16 mouse cellular contexts compared by ENCODE assay signal in genomic region chrX:158744738-158745137, GRCm38 (mm10).
DNase-seq lines count a peak whose midpoint lies in the region; ATAC-seq and TF ChIP-seq lines count a peak whose summit lies in the region.
"Had no signal": no experiment of that assay in that cellular context is flagged by ENCODE, and none has a peak within 500 bp of the region (broad histone marks: within the 10 kb centered on the region; RNA-seq: fewer than 3 reads in every experiment).

No protein-coding gene starts in this region.

- H3K9ac ChIP-seq in forebrain, embryonic 14.5 days (ENCODE audit: low read length), result no peak overlapping the region
- H3K9ac ChIP-seq in stomach, postnatal 0 days (ENCODE audit: low read length), result no peak overlapping the region
- H3K9ac ChIP-seq: embryonic facial prominence, embryonic 15.5 days; heart, embryonic 15.5 days; liver, embryonic 15.5 days; stomach, embryonic 15.5 days had no signal

- TF ChIP-seq CTCF in left cerebral cortex, adult 2 months (IDR thresholded peaks at IDR 0.05), result no peak
- TF ChIP-seq CTCF in stomach, postnatal 0 days (IDR thresholded peaks at IDR 0.05; ENCODE audit: low read depth), result no peak

- no peak overlapping the region for H3K27ac ChIP-seq in forebrain, embryonic 14.5 days (ENCODE audit: low read depth, low read length)
- no peak overlapping the region for H3K27ac ChIP-seq in forebrain, embryonic 10.5 days
- H3K27ac ChIP-seq in left cerebral cortex, adult 2 months, result no peak overlapping the region
- no peak overlapping the region for H3K27ac ChIP-seq in stomach, postnatal 0 days (replicated peaks)
- H3K27ac ChIP-seq: embryonic facial prominence, embryonic 15.5 days; heart, embryonic 15.5 days; liver, embryonic 15.5 days; stomach, embryonic 15.5 days had no signal

- H3K4me1 ChIP-seq in forebrain, embryonic 14.5 days (ENCODE audit: control insufficient read depth, insufficient read depth, low read length), result no peaks in the 10 kb centered on the region
- no peaks in the 10 kb centered on the region for H3K4me1 ChIP-seq in forebrain, embryonic 10.5 days
- H3K4me1 ChIP-seq in stomach, postnatal 0 days (replicated peaks; ENCODE audit: control insufficient read depth, insufficient read depth), result no peaks in the 10 kb centered on the region
- H3K4me1 ChIP-seq: embryonic facial prominence, embryonic 15.5 days; heart, embryonic 15.5 days; liver, embryonic 15.5 days; stomach, embryonic 15.5 days had no signal

- DNase-seq in forebrain, embryonic 14.5 days (ENCODE audit: low spot score), result peak; percentile 62
- no peak for DNase-seq in forebrain, embryonic 10.5 days (ENCODE audit: extremely low spot score, low spot score)
- peak; percentile 23 for DNase-seq in left cerebral cortex, adult 11 months (ENCODE audit: low spot score)
- DNase-seq in left cerebral cortex, adult 2 months (ENCODE audit: extremely low spot score in 1 of 2, low spot score in 2 of 2), result no peak
- DNase-seq in brain, embryonic 18.5 days (ENCODE audit: low read depth, low spot score), result peak; percentile 22
- peak; percentile 48 to 74 for DNase-seq in right cerebral cortex, postnatal 10 days (ENCODE audit: low spot score in 2 of 2)
- no peak for DNase-seq in spleen, adult 18-20 months
- DNase-seq in stomach, postnatal 0 days (ENCODE audit: low spot score), result no peak
- DNase-seq: adrenal gland, adult 8-10 months; kidney, adult 9 months; lung, postnatal 4 days; thymus, postnatal 4 days had no signal

- H3K4me2 ChIP-seq in forebrain, embryonic 14.5 days (ENCODE audit: low read length), result no peak overlapping the region
- H3K4me2 ChIP-seq in stomach, postnatal 0 days (replicated peaks; ENCODE audit: low read depth), result no peak overlapping the region
- H3K4me2 ChIP-seq: embryonic facial prominence, embryonic 15.5 days; heart, embryonic 15.5 days; liver, embryonic 15.5 days; stomach, embryonic 15.5 days had no signal

- WGBS in forebrain, embryonic 14.5 days, result 75% methylated on average over 3 of the region's 3 CpGs
- WGBS in forebrain, embryonic 10.5 days, result 86% methylated on average over 3 of the region's 3 CpGs
- WGBS in stomach, postnatal 0 days, result 64% methylated on average over 3 of the region's 3 CpGs

- intact Hi-C loops in left cerebral cortex, adult 2 months (cut with DNase I), result no loop called here

- no peak for ATAC-seq in forebrain, embryonic 14.5 days
- ATAC-seq in stomach, postnatal 0 days (ENCODE audit: low FRiP score, low TSS enrichment), result no peak

- H3K9me3 ChIP-seq in forebrain, embryonic 14.5 days (replicated peaks; ENCODE audit: control insufficient read depth, low read length), result no peaks in the 10 kb centered on the region
- no peaks in the 10 kb centered on the region for H3K9me3 ChIP-seq in forebrain, embryonic 10.5 days
- H3K9me3 ChIP-seq in stomach, postnatal 0 days (ENCODE audit: control insufficient read depth, low read length), result no peaks in the 10 kb centered on the region
- H3K9me3 ChIP-seq: embryonic facial prominence, embryonic 15.5 days; heart, embryonic 15.5 days; liver, embryonic 15.5 days; stomach, embryonic 15.5 days had no signal

- no peak for TF ChIP-seq EP300 in stomach, postnatal 0 days (optimal IDR thresholded peaks at IDR 0.05)

- H3K27me3 ChIP-seq in forebrain, embryonic 14.5 days (replicated peaks; ENCODE audit: control insufficient read depth, insufficient read depth, low read length), result no peaks in the 10 kb centered on the region
- peaks cover 29% of the 10 kb centered on the region for H3K27me3 ChIP-seq in forebrain, embryonic 10.5 days (ENCODE audit: poor library complexity, severe bottlenecking)
- no peaks in the 10 kb centered on the region for H3K27me3 ChIP-seq in stomach, postnatal 0 days (ENCODE audit: control insufficient read depth, insufficient read depth, low read length)
- H3K27me3 ChIP-seq: embryonic facial prominence, embryonic 15.5 days; heart, embryonic 15.5 days; liver, embryonic 15.5 days; stomach, embryonic 15.5 days had no signal

- no peaks in the 10 kb centered on the region for H3K36me3 ChIP-seq in forebrain, embryonic 14.5 days (ENCODE audit: control insufficient read depth, insufficient read depth, low read length)
- no peaks in the 10 kb centered on the region for H3K36me3 ChIP-seq in forebrain, embryonic 10.5 days (replicated peaks)
- no peaks in the 10 kb centered on the region for H3K36me3 ChIP-seq in stomach, postnatal 0 days (ENCODE audit: control insufficient read depth, insufficient read depth, low read length)
- H3K36me3 ChIP-seq: embryonic facial prominence, embryonic 15.5 days; heart, embryonic 15.5 days; liver, embryonic 15.5 days; stomach, embryonic 15.5 days had no signal

- no peak overlapping the region for H3K4me3 ChIP-seq in forebrain, embryonic 14.5 days (ENCODE audit: low read depth, low read length)
- H3K4me3 ChIP-seq in forebrain, embryonic 10.5 days, result no peak overlapping the region
- no peak overlapping the region for H3K4me3 ChIP-seq in left cerebral cortex, adult 2 months
- no peak overlapping the region for H3K4me3 ChIP-seq in stomach, postnatal 0 days (ENCODE audit: low read depth, low read length)
- H3K4me3 ChIP-seq: embryonic facial prominence, embryonic 15.5 days; heart, embryonic 15.5 days; liver, embryonic 15.5 days; stomach, embryonic 15.5 days had no signal

Comparison
In these comparisons a context has a peak if more than half of its experiments do, and no peak if none do; other contexts are left out.
1. DNase-seq: peak in forebrain, embryonic 14.5 days (single experiment), left cerebral cortex, adult 11 months (single experiment), brain, embryonic 18.5 days (single experiment) and right cerebral cortex, postnatal 10 days (2 of 2); none in forebrain, embryonic 10.5 days (single experiment), left cerebral cortex, adult 2 months (0 of 2), spleen, adult 18-20 months (0 of 2) and stomach, postnatal 0 days (single experiment).